Mouse (Mus musculus) lung, postnatal 0 days (tissue): Measurements from ENCODE around the gene Haghl.

Experiments
- CTCF ChIP-seq: IDR thresholded peaks from 2 replicates; pipeline ENCODE4 v1.5.1; 2016; ENCODE audit warnings: antibody characterized with exemption, mild to moderate bottlenecking
- EP300 ChIP-seq: IDR thresholded peaks from 2 replicates; pipeline ENCODE4 v1.6.1; 2016; ENCODE audit warnings: antibody characterized with exemption, mild to moderate bottlenecking, control low read depth

- TF ChIP-seq EP300 (no peak), CTCF (no peak)
Observed at GRCm38 (mm10) chr17:25781339-25781738, 4.1 kb downstream of the Haghl start.
